Comparison of ENCODE assay signal across 19 mouse cellular contexts in genomic region chr10:42723275-42724232, GRCm38 (mm10). TPM values are rescaled to one million over a fixed set of nuclear protein-coding genes. Genes with fewer than 3 reads are reported as not detected.
DNase-seq lines count a peak whose midpoint lies in the region; ATAC-seq and TF ChIP-seq lines count a peak whose summit lies in the region.
"Had no signal": no experiment of that assay in that cellular context is flagged by ENCODE, and none has a peak within 500 bp of the region (broad histone marks: within the 10 kb centered on the region; RNA-seq: fewer than 3 reads in every experiment).

No protein-coding gene starts in this region.

- peak; percentile 52; the same call in 1 of the 2 replicates for TF ChIP-seq POLR2A in small intestine, adult 2 months (IDR thresholded peaks at IDR 0.05; ENCODE audit: low read depth, low read length)

- TF ChIP-seq CTCF in small intestine, adult 2 months (IDR thresholded peaks at IDR 0.05; ENCODE audit: extremely low read depth, insufficient read length, insufficient replicate concordance, low read depth, low read length), result no peak

- H3K36me3 ChIP-seq in midbrain, embryonic 11.5 days (ENCODE audit: control insufficient read depth, insufficient read depth, low read length), result no peaks in the 10 kb centered on the region
- H3K36me3 ChIP-seq in midbrain, embryonic 15.5 days (replicated peaks), result no peaks in the 10 kb centered on the region
- H3K36me3 ChIP-seq in intestine, embryonic 14.5 days (ENCODE audit: control insufficient read depth, insufficient read depth, low read length), result no peaks in the 10 kb centered on the region
- no peaks in the 10 kb centered on the region for H3K36me3 ChIP-seq in small intestine, adult 2 months (ENCODE audit: control insufficient read depth, insufficient read depth, low read length)
- H3K36me3 ChIP-seq: embryonic facial prominence, embryonic 15.5 days; hindbrain, embryonic 10.5 days; limb, embryonic 15.5 days had no signal

- no peaks in the 10 kb centered on the region for H3K4me1 ChIP-seq in midbrain, embryonic 11.5 days (ENCODE audit: control insufficient read depth, insufficient read depth, low read length)
- H3K4me1 ChIP-seq in midbrain, embryonic 15.5 days, result peaks cover 3% of the 10 kb centered on the region; the same call in 1 of the 2 replicates
- H3K4me1 ChIP-seq in intestine, embryonic 14.5 days (replicated peaks; ENCODE audit: control insufficient read depth, insufficient read depth, low read length), result no peaks in the 10 kb centered on the region
- H3K4me1 ChIP-seq in small intestine, adult 2 months (ENCODE audit: control insufficient read depth, insufficient read depth, insufficient read length, low read length), result peaks cover 12% of the 10 kb centered on the region
- H3K4me1 ChIP-seq: embryonic facial prominence, embryonic 15.5 days; hindbrain, embryonic 10.5 days; limb, embryonic 15.5 days had no signal

- H3K9me3 ChIP-seq in midbrain, embryonic 11.5 days (ENCODE audit: control insufficient read depth, low read length), result no peaks in the 10 kb centered on the region
- no peaks in the 10 kb centered on the region for H3K9me3 ChIP-seq in midbrain, embryonic 15.5 days
- H3K9me3 ChIP-seq in intestine, embryonic 14.5 days (ENCODE audit: control insufficient read depth, low read length), result no peaks in the 10 kb centered on the region
- H3K9me3 ChIP-seq: embryonic facial prominence, embryonic 15.5 days; hindbrain, embryonic 10.5 days; limb, embryonic 15.5 days had no signal

- no peak overlapping the region for H3K27ac ChIP-seq in midbrain, embryonic 11.5 days (ENCODE audit: low read depth, low read length)
- H3K27ac ChIP-seq in midbrain, embryonic 15.5 days, result no peak overlapping the region
- H3K27ac ChIP-seq in intestine, embryonic 14.5 days (ENCODE audit: low read depth), result peak overlapping the region; percentile 79
- H3K27ac ChIP-seq in small intestine, adult 2 months (ENCODE audit: insufficient read depth, low read depth, low read length), result peak overlapping the region; percentile 100
- H3K27ac ChIP-seq: embryonic facial prominence, embryonic 15.5 days; hindbrain, embryonic 10.5 days; limb, embryonic 15.5 days had no signal

- no peak overlapping the region for H3K9ac ChIP-seq in midbrain, embryonic 11.5 days (ENCODE audit: low read length)
- H3K9ac ChIP-seq in midbrain, embryonic 15.5 days, result no peak overlapping the region
- H3K9ac ChIP-seq in intestine, embryonic 14.5 days (ENCODE audit: low read length), result no peak overlapping the region
- H3K9ac ChIP-seq: embryonic facial prominence, embryonic 15.5 days; limb, embryonic 15.5 days had no signal

- ATAC-seq in midbrain, embryonic 11.5 days (ENCODE audit: low FRiP score), result no peak
- no peak for ATAC-seq in midbrain, embryonic 15.5 days (replicated peaks)
- peak; percentile 85 for ATAC-seq in intestine, embryonic 14.5 days (replicated peaks; ENCODE audit: low FRiP score, low TSS enrichment, low read depth)

- WGBS in midbrain, embryonic 11.5 days, result 82% methylated on average over 13 of the region's 13 CpGs
- WGBS in midbrain, embryonic 15.5 days, result 64% methylated on average over 13 of the region's 13 CpGs
- WGBS in intestine, embryonic 14.5 days, result 58% methylated on average over 13 of the region's 13 CpGs
- WGBS in small intestine, adult 2 months, result 28% methylated on average over 13 of the region's 13 CpGs

- no peaks in the 10 kb centered on the region for H3K27me3 ChIP-seq in midbrain, embryonic 11.5 days (ENCODE audit: control insufficient read depth, insufficient read depth, low read length)
- H3K27me3 ChIP-seq in midbrain, embryonic 15.5 days (replicated peaks), result no peaks in the 10 kb centered on the region
- H3K27me3 ChIP-seq in intestine, embryonic 14.5 days (replicated peaks; ENCODE audit: control insufficient read depth, insufficient read depth, low read length), result no peaks in the 10 kb centered on the region
- H3K27me3 ChIP-seq in small intestine, adult 2 months (ENCODE audit: control insufficient read depth, insufficient read depth, low read length), result no peaks in the 10 kb centered on the region
- H3K27me3 ChIP-seq: CH12.LX; embryonic facial prominence, embryonic 15.5 days; limb, embryonic 15.5 days had no signal

- DNase-seq in adrenal gland, postnatal 14 days, result peak; percentile 21
- no peak for DNase-seq in adrenal gland, adult 18-20 months (ENCODE audit: low spot score in 2 of 2)
- DNase-seq in midbrain, embryonic 11.5 days (ENCODE audit: low spot score, missing footprints), result peak; percentile 68
- peak; percentile 62 for DNase-seq in intestine, embryonic 14.5 days (ENCODE audit: low spot score)
- no peak for DNase-seq in lung, postnatal 36 days
- DNase-seq: cerebellum, adult 2 months; cerebellum, postnatal 36 days; gastrocnemius, postnatal 25 days; kidney, adult 9 months; kidney, postnatal 36 days; lung, adult 2 months; right cerebral cortex, adult 18-20 months; thymus, adult 2 months had no signal

- H3K4me2 ChIP-seq in midbrain, embryonic 11.5 days, result no peak overlapping the region
- H3K4me2 ChIP-seq in midbrain, embryonic 15.5 days, result no peak overlapping the region
- H3K4me2 ChIP-seq in intestine, embryonic 14.5 days (ENCODE audit: low read length), result peak overlapping the region; percentile 2; the same call in 1 of the 2 replicates
- H3K4me2 ChIP-seq: embryonic facial prominence, embryonic 15.5 days; limb, embryonic 15.5 days had no signal

- no peak overlapping the region for H3K4me3 ChIP-seq in midbrain, embryonic 11.5 days (ENCODE audit: low read depth, low read length)
- no peak overlapping the region for H3K4me3 ChIP-seq in midbrain, embryonic 15.5 days
- no peak overlapping the region for H3K4me3 ChIP-seq in intestine, embryonic 14.5 days (ENCODE audit: low read depth, low read length)
- H3K4me3 ChIP-seq in small intestine, adult 2 months (ENCODE audit: low read depth, low read length), result no peak overlapping the region
- H3K4me3 ChIP-seq: embryonic facial prominence, embryonic 15.5 days; hindbrain, embryonic 10.5 days; limb, embryonic 15.5 days had no signal

RNA-seq across cellular contexts. Expression of gene Sec63, which starts 37.7 kb away (rescaled TPM):
- total RNA-seq in adrenal gland, postnatal 14 days (2021), result 56.2 and 70.6 TPM in 2 replicates
- total RNA-seq in adrenal gland, adult 18-20 months (2021), result 10 to 100 TPM; 53.4 to 84.2 TPM
- 28.9 and 29.1 TPM in 2 replicates for polyA plus RNA-seq in midbrain, embryonic 11.5 days (2014; fragmentation: Nextera tagmentation; extraction: Ambion mirVana)
- 19.5 and 20.8 TPM in 2 replicates for polyA plus RNA-seq in midbrain, embryonic 15.5 days (2015; fragmentation: Nextera tagmentation; extraction: Ambion mirVana)
- 24.1 and 29.4 TPM in 2 replicates for polyA plus RNA-seq in intestine, embryonic 14.5 days (2014; fragmentation: Nextera tagmentation; extraction: Ambion mirVana)
- polyA plus RNA-seq in small intestine, adult 2 months (2012; rRNA removed), result 3.2 and 5.0 TPM in 2 replicates

Comparison
In these comparisons a context has a peak if more than half of its experiments do, and no peak if none do; other contexts are left out.
1. DNase-seq: peak in adrenal gland, postnatal 14 days (single experiment), midbrain, embryonic 11.5 days (single experiment) and intestine, embryonic 14.5 days (single experiment); none in adrenal gland, adult 18-20 months (0 of 2) and lung, postnatal 36 days (single experiment).
2. H3K27ac ChIP-seq: peak in intestine, embryonic 14.5 days (single experiment) and small intestine, adult 2 months (single experiment); none in midbrain, embryonic 11.5 days (single experiment) and midbrain, embryonic 15.5 days (single experiment).